Mouse (Mus musculus) midbrain, embryonic 10.5 days (tissue): ENCODE measurements at regions not wholly inside any gene's neighbourhood (a gene's known extent, or its start where the extent isn't known, plus 50 kb on each side); places are given as distances from the start of the nearest gene placed in this dataset.
"Not testable (repeated sequence)": the region's sequence is repeated elsewhere in the genome, so short reads cannot be mapped to it uniquely, and the experiment has no call there.

ENCODE experiments used
- DNase-seq: peaks from one replicate; pipeline ENCODE4 v3.0.0-alpha.2; 2017; ENCODE audit warnings: low spot score
- H3K27ac ChIP-seq: fragments of 300-500 bp; sonication (generic); replicated peaks from 2 replicates; pipeline ENCODE4 v1.5.1; 2016; ENCODE audit warnings: mild to moderate bottlenecking
- H3K27me3 ChIP-seq: fragments of 300-500 bp; sonication (generic); 2 replicates; pipeline ENCODE4 v1.6.1; 2016; ENCODE audit warnings: low read depth, mild to moderate bottlenecking; ENCODE audit not compliant: poor library complexity, severe bottlenecking
- H3K36me3 ChIP-seq: fragments of 300-500 bp; sonication (generic); 2 replicates; pipeline ENCODE4 v1.6.1; 2016; ENCODE audit warnings: mild to moderate bottlenecking, moderate library complexity
- H3K4me1 ChIP-seq: fragments of 300-500 bp; sonication (generic); 2 replicates; pipeline ENCODE4 v1.6.1; 2016
- H3K4me3 ChIP-seq: fragments of 300-500 bp; sonication (generic); 2 replicates; pipeline ENCODE4 v1.5.1; 2016; ENCODE audit warnings: mild to moderate bottlenecking, moderate library complexity
- H3K9me3 ChIP-seq: fragments of 300-500 bp; sonication (generic); replicated peaks from 2 replicates; pipeline ENCODE4 v1.6.1; 2016; ENCODE audit warnings: mild to moderate bottlenecking
- WGBS: fragments of 180-500 bp; shearing (Covaris S2); methylation state at CpG from one replicate; pipeline ENCODE4 v1.1.7; 2016; 5-methylcytosine and 5-hydroxymethylcytosine counted together

DNA sequence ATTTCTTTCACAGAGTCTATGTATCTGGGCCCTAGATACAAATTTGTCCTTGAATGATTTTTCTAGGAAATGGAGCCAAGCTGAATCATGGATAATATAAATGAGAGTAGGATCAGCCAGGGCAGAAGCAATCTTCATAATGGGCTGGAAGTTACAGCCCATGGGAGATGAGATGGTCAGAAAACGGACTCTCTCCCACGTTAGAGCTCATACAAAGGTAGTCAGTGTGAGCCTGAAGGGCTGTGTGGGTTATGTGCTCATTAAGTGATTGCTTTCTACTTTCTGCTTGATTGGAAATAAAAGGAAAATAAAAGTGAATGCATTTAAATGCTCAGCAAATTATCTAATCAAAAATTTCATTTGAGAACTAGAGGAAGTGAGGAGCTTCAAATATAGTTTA is 2017.1 kb upstream of the Pcdh20 start:
- Histone ChIP-seq H3K4me1 (no peaks in the 10 kb centered on the region), H3K9me3 (no peaks in the 10 kb centered on the region), H3K27me3 (no peaks in the 10 kb centered on the region), H3K4me3 (no peak overlapping the region), H3K36me3 (no peaks in the 10 kb centered on the region), H3K27ac (no peak overlapping the region)
- WGBS: 83% methylated on average over 2 of the region's 2 CpGs
- no peak for DNase-seq

DNA sequence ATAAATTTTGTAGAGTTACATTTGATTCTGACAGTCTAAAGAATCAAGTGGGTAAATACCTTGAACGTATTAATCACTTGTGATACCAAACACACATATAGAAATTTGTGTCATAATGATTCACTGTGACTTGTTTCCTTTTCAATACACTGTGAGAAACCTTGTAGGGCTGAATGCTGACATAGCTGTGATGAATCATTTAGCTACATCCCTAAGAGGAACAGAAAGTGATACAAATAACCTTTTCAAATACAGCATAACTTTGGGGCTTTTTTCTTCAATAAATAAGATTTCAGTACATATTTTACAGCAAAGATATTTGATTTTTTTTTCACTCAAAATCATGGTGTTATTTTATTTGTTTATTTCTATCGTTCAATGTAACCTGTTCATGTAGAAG is 1976.8 kb upstream of the Pcdh20 start:
- WGBS: 84% methylated on average over 2 of the region's 2 CpGs
- no peak overlapping the region for H3K4me3 ChIP-seq
- no peak overlapping the region for H3K27ac ChIP-seq
- H3K4me1 ChIP-seq: no peaks in the 10 kb centered on the region
- no peaks in the 10 kb centered on the region for H3K9me3 ChIP-seq
- no peaks in the 10 kb centered on the region for H3K36me3 ChIP-seq
- H3K27me3 ChIP-seq: no peaks in the 10 kb centered on the region
- DNase-seq: no peak

DNA sequence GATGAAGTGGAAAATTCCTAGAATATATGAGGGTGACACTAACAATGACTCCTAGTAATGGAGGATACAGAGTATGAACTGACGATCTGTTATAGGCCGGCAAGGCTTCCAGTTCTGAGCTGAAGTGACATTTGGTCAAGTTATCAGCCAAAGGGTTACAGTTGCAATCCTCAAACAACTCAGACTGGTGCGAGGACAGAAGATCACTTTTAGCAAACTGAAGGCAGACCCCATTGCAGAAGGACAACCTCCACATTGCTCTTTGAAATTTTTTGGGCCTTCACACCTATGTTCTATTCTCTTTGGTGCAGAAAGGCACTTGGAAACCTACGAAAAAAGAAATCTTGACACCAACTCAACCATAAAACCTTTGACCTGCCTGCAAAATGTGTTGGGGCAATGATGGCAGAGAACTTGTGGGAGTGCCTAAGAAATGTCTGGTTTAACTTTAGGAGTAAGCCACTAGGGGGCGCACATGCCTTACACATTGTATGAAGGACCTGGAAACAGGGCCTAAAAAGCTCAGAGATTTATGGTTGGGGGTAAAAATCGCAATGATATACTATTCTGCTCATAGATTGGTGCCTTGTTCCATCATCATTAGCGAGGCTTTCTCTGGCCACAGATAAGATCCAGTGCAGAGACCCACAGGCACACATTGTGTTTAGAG is 1961.8 kb upstream of the Pcdh20 start:
- peak; percentile 65 for DNase-seq
- Histone ChIP-seq H3K4me1 (no peaks in the 10 kb centered on the region), H3K9me3 (no peaks in the 10 kb centered on the region), H3K27ac (no peak overlapping the region), H3K27me3 (no peaks in the 10 kb centered on the region), H3K4me3 (no peak overlapping the region), H3K36me3 (no peaks in the 10 kb centered on the region)
- whole genome bisulfite sequencing: 51% methylated on average over 7 of the region's 7 CpGs

DNA sequence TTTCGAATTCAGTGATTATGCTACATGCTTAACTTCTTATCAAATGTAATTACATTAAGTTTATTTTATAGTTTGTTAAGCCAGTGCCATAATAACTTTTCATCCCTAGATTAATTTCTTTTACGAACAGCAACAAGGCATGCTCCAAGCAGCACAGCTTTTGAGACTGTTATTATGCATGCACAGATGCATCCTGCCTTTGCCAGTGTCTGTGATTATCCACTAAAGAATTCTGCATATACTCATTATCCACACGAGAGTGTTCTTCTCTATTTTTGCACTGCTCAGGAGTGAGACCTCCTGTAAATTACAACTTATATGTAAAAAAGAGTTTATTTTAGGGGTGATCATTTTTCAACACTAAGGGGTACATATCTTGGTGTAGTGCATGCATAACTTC is 1941.5 kb upstream of the Pcdh20 start:
- DNase-seq: no peak
- no peaks in the 10 kb centered on the region for H3K36me3 ChIP-seq
- H3K4me3 ChIP-seq: no peak overlapping the region
- WGBS: 86% methylated on average over 3 of the region's 3 CpGs
- H3K27me3 ChIP-seq: no peaks in the 10 kb centered on the region
- H3K4me1 ChIP-seq: no peaks in the 10 kb centered on the region
- H3K27ac ChIP-seq: no peak overlapping the region
- no peaks in the 10 kb centered on the region for H3K9me3 ChIP-seq

DNA sequence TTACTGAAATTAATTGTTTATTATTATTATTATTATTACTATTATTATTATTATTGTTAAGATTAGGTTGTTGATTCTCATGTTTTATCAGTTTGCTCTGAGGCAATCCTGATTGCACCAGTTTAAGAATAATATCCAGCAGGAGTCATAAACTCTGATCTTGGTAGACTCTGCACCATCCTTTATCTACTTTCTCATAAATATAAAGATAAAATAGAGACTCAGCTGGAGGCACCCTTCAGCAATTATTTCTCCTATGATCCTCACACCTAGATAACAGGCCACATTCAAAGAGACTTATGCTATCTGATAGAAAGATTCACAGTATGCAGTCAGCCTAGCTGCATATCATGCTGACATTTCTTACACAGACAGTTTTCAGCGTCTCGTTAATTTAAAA is 1935.2 kb upstream of the Pcdh20 start:
- Histone ChIP-seq H3K4me3 (no peak overlapping the region), H3K4me1 (no peaks in the 10 kb centered on the region), H3K27ac (no peak overlapping the region), H3K27me3 (no peaks in the 10 kb centered on the region), H3K9me3 (no peaks in the 10 kb centered on the region), H3K36me3 (no peaks in the 10 kb centered on the region)
- WGBS: 99% methylated on average over 2 of the region's 2 CpGs
- no peak for DNase-seq

DNA sequence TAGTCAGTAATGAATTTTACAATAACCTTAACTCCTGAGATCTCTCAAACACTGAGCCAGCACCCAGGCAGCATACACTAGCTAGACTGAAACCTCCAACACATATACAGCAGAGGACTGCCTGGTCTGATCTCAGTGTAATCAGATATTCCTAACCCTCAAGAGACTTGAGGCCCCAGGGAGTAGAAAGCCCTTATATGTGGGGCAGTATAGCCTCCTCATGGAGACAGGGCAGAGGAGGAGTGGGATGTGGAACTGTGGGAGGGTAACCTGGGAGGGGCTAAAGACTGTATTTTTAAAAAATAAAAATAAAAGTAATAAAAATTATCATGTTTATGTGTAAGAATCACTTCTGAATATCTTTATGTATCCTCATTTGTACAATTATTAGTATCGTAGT is 1934.3 kb upstream of the Pcdh20 start:
- WGBS: 89% methylated on average over 1 of the region's 1 CpGs
- H3K9me3 ChIP-seq: no peaks in the 10 kb centered on the region
- no peak overlapping the region for H3K4me3 ChIP-seq
- no peaks in the 10 kb centered on the region for H3K27me3 ChIP-seq
- no peak for DNase-seq
- H3K4me1 ChIP-seq: no peaks in the 10 kb centered on the region
- no peaks in the 10 kb centered on the region for H3K36me3 ChIP-seq
- no peak overlapping the region for H3K27ac ChIP-seq

DNA sequence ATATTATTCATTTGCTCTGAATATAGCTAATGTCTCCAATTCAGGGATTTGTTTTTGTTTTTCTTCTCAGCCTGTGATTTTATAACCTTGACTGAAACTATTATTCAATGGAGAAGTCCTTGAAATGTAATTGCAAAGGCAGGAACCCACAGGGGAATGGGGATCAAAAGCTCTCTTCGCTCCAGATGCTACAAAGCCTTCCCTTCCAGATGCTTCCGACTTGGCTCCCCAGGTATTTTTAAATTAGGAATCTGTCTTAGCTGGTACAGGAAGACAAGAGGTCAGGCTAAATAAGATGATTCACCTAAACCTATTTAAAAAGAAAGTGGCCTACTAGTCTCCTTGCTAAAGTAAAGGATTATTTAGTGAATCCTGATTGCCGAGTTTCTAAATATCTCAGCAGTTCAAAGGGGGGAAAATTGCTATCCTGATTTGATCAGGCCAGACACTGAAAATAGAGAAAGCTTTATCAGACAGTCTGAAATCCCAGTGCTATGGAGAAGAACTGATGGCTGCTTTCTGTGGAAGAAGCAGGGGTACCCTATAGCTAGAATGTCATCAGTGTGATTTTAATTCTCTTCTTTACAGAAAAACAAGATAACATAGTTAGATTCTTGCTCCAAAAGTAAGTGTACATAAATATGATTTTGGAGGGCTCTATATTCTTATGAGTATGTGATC is 1896.2 kb upstream of the Pcdh20 start:
- Histone ChIP-seq H3K27ac (no peak overlapping the region), H3K27me3 (no peaks in the 10 kb centered on the region), H3K4me1 (no peaks in the 10 kb centered on the region), H3K36me3 (no peaks in the 10 kb centered on the region), H3K4me3 (no peak overlapping the region), H3K9me3 (no peaks in the 10 kb centered on the region)
- DNase-seq: no peak
- WGBS: 66% methylated on average over 3 of the region's 3 CpGs

DNA sequence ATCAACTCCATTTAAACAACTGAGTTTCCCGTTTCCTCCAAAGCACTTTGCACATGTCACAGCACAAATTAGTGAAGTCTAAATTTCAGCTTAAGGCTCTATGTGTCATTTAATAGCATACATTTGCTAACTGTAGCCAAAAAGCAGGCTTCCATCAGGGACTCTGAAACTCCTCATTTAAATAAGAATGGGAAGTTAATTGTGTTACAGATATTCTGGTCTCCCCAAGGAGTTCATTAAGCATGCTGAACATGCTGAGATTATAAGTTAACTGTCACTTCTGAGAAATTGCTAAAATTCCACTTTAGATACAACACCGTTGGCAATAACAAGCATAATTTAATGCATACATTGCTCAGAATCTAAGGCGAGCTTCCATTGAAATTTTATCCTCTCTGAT is 1863.3 kb upstream of the Pcdh20 start:
- H3K27ac ChIP-seq: no peak overlapping the region
- H3K4me1 ChIP-seq: no peaks in the 10 kb centered on the region
- WGBS: 86% methylated on average over 3 of the region's 3 CpGs
- no peak for DNase-seq
- H3K4me3 ChIP-seq: no peak overlapping the region
- no peaks in the 10 kb centered on the region for H3K27me3 ChIP-seq
- no peaks in the 10 kb centered on the region for H3K36me3 ChIP-seq
- no peaks in the 10 kb centered on the region for H3K9me3 ChIP-seq

DNA sequence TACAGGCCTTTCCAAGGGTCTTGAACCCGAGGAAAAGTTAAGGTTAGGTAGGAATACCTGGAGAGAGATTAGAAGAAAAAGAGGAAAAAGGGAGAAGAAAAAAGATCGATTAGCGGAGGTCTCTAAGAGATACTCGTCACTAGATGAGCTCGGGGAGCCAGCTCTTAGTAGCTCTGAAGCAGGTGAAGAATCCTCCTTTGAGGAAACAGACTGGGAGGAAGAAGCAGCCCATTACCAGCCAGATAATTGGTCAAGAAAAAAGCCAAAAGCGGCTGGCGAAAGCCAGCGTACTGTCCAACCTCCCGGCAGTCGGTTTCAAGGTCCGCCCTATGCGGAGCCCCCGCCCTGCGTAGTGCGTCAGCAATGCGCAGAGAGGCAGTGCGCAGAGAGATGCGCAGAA is 1824.3 kb upstream of the Pcdh20 start:
- H3K9me3 ChIP-seq, H3K36me3 ChIP-seq, H3K27me3 ChIP-seq, DNase-seq, H3K4me3 ChIP-seq, H3K4me1 ChIP-seq, H3K27ac ChIP-seq: not testable (repeated sequence)
- 94% methylated on average over 17 of the region's 18 CpGs for WGBS

DNA sequence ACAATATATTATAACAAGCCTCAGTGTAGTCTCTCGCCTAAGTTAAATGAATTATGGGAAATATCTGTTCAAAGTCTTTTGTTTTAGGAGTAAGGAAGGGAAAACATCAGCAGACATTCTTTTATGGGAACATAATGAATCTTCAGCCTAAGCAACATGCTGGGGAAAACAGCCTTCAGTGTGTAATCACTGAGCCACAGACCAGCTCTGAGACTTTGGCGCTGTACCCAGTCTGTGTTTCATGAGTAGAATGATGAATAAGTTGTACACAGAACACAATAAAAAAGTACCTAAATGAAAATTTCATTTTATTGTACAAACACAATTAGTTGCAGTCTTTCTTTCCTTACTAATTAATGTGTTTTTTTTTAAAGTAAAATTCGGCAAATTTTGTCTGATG is 1774.8 kb upstream of the Pcdh20 start:
- Histone ChIP-seq H3K27ac (no peak overlapping the region), H3K4me3 (no peak overlapping the region), H3K27me3 (no peaks in the 10 kb centered on the region), H3K4me1 (no peaks in the 10 kb centered on the region), H3K9me3 (no peaks in the 10 kb centered on the region), H3K36me3 (no peaks in the 10 kb centered on the region)
- WGBS: 91% methylated on average over 3 of the region's 3 CpGs
- DNase-seq: no peak

DNA sequence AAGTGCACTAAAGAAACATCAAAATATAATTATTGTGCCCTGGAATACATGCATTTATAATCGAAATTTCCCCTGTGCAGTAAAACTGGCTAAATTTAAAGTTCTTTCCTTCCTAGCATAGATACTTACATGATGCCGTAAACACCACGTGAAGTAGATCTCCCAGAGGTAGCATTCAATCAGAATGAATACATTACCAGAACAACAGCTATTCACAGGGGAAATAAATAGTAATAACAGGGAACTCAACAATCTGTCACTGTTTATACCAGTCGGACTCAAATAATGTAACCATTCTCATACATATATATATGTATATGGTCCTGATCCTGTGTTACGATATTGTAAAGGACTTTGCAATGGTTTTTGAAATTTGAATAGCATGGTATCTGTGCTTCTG is 1761.5 kb upstream of the Pcdh20 start:
- Histone ChIP-seq H3K4me3 (no peak overlapping the region), H3K27ac (no peak overlapping the region), H3K9me3 (no peaks in the 10 kb centered on the region), H3K27me3 (no peaks in the 10 kb centered on the region), H3K36me3 (no peaks in the 10 kb centered on the region), H3K4me1 (no peaks in the 10 kb centered on the region)
- 84% methylated on average over 5 of the region's 5 CpGs for WGBS
- DNase-seq: no peak

DNA sequence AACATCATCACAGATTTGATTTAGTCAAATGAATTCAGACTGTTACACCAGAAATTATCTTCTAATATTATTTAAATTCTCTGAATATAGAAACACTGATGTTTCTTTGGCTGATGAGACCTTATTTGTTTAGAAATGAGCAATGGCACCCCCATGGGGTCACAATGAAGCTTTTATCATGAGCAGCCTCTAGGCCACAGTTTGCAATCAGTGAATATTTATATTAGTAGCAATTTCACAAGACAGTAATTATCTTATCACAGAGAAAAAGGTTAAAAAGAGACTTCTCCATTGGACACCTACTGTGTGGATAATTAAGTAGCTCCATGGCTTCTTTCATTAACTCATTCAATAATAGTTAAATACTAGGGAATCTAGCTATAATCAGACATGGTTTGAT is 1729.1 kb upstream of the Pcdh20 start:
- no peak for DNase-seq
- no peaks in the 10 kb centered on the region for H3K27me3 ChIP-seq
- H3K27ac ChIP-seq: no peak overlapping the region
- H3K36me3 ChIP-seq: no peaks in the 10 kb centered on the region
- no peaks in the 10 kb centered on the region for H3K9me3 ChIP-seq
- no peaks in the 10 kb centered on the region for H3K4me1 ChIP-seq
- H3K4me3 ChIP-seq: no peak overlapping the region

DNA sequence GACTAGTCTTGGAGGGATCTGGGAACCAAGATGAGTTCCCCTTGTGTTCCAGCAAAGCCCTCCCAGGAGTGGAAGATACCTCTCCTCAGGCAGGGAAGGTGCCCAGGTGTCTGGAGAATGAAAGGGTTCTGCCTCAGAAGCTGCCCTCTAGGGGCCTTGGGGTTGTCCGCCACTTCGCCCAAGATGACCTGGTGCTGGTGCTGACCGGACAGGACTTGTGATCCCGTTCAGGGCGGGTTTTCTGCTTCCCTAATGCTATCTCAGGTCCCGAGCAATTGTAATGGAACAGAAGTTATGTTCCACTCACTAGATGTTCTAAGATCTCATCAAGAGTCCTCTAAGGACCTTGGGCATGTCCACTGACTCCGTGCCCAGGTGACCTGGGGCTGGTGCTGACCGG is 1726.6 kb upstream of the Pcdh20 start:
- no peaks in the 10 kb centered on the region for H3K4me1 ChIP-seq
- no peaks in the 10 kb centered on the region for H3K36me3 ChIP-seq
- no peak overlapping the region for H3K27ac ChIP-seq
- no peaks in the 10 kb centered on the region for H3K27me3 ChIP-seq
- whole genome bisulfite sequencing: 93% methylated on average over 8 of the region's 8 CpGs
- no peak overlapping the region for H3K4me3 ChIP-seq
- no peak for DNase-seq
- no peaks in the 10 kb centered on the region for H3K9me3 ChIP-seq

DNA sequence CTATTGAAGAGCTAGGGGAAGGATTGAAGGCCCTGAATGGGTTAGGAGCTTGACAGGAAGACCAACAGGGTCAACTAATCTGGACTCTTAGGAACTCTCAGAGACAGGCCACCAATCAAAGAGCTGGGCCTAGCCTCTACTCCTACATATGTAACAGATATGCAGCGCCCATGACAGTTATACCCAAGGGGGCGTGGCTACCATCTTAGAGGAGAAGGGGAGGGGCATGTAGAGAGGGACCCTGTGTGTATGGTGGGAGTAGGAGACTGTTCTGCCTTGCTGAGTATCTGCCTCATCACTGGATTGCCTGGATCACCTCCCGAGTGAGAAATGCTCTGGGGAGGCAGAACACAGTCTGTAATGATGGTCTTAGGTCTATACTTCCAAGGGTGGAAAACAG is 1701.5 kb upstream of the Pcdh20 start:
- no peak overlapping the region for H3K27ac ChIP-seq
- no peak for DNase-seq
- no peaks in the 10 kb centered on the region for H3K9me3 ChIP-seq
- no peaks in the 10 kb centered on the region for H3K27me3 ChIP-seq
- WGBS: 89% methylated on average over 3 of the region's 3 CpGs
- H3K4me3 ChIP-seq: no peak overlapping the region
- no peaks in the 10 kb centered on the region for H3K36me3 ChIP-seq
- no peaks in the 10 kb centered on the region for H3K4me1 ChIP-seq
